Mouse (Mus musculus): ENCODE results near the gene Hist2h2aa1.
"Not testable (repeated sequence)": the region's sequence is repeated elsewhere in the genome, so short reads cannot be mapped to it uniquely, and the experiment has no call there.

The Hist2h2aa1 gene

GRCm38 (mm10) chr3:96230404-96230803, 14.9 kb upstream of the Hist2h2aa1 start:
- DNase-seq (ENCODE audit: low spot score in 2 of 2) = no peak

GRCm38 (mm10) chr3:96230910-96231757, 14.2 kb upstream of the Hist2h2aa1 start:
- DNase-seq (ENCODE audit: low spot score in 2 of 2) = no peak

GRCm38 (mm10) chr3:96231758-96232120, 13.6 kb upstream of the Hist2h2aa1 start:
- no peak for DNase-seq (ENCODE audit: low spot score in 2 of 2)

- no peak for DNase-seq (ENCODE audit: low spot score in 2 of 2)
These were observed 10.4 kb upstream of the Hist2h2aa1 start for GRCm38 (mm10) chr3:96234914-96235313.

- no peak for DNase-seq (ENCODE audit: low spot score in 2 of 2)
These were observed 9.5 kb upstream of the Hist2h2aa1 start for GRCm38 (mm10) chr3:96235836-96236235.

GRCm38 (mm10) chr3:96236834-96237334, 8.4 kb upstream of the Hist2h2aa1 start:
- DNase-seq (ENCODE audit: low spot score in 2 of 2) = no peak

- DNase-seq (ENCODE audit: low spot score in 2 of 2) = no peak
These were observed 7.9 kb upstream of the Hist2h2aa1 start for GRCm38 (mm10) chr3:96237335-96237903.

- no peak for DNase-seq (ENCODE audit: low spot score in 2 of 2)
These were observed 7.3 kb upstream of the Hist2h2aa1 start for GRCm38 (mm10) chr3:96237904-96238511.

GRCm38 (mm10) chr3:96238954-96239793, 6.1 kb upstream of the Hist2h2aa1 start, which contains the start of gene Hist2h3c2:
TSS of gene Hist2h3c2 (minus strand) at chr3:96239127.
- peak in 1 of 2 experiments; percentile 43 for DNase-seq (ENCODE audit: low spot score in 2 of 2)

GRCm38 (mm10) chr3:96239949-96240798, 5.1 kb upstream of the Hist2h2aa1 start, which contains the start of gene Hist2h2aa2:
TSS of gene Hist2h2aa2 (minus strand) at chr3:96240276.
- peak; percentile 96 to 97 for DNase-seq (ENCODE audit: low spot score in 2 of 2)

GRCm38 (mm10) chr3:96240799-96241197, 4.5 kb upstream of the Hist2h2aa1 start:
- no peak for DNase-seq (ENCODE audit: low spot score in 2 of 2)

GRCm38 (mm10) chr3:96243921-96244572, 1.2 kb upstream of the Hist2h2aa1 start:
- DNase-seq (ENCODE audit: low spot score in 2 of 2) = no peak

GRCm38 (mm10) chr3:96246018-96246417, 721 bp downstream of the Hist2h2aa1 start:
- not testable (repeated sequence) for DNase-seq (ENCODE audit: low spot score in 2 of 2)

GRCm38 (mm10) chr3:96246427-96246856, 1.1 kb downstream of the Hist2h2aa1 start, which contains the start of gene Hist2h3c1:
TSS of gene Hist2h3c1 (plus strand) at chr3:96246685.
- DNase-seq (ENCODE audit: low spot score in 2 of 2) = not testable (repeated sequence)

GRCm38 (mm10) chr3:96247356-96248140, 2.3 kb downstream of the Hist2h2aa1 start:
- DNase-seq (ENCODE audit: low spot score in 2 of 2) = no peak

GRCm38 (mm10) chr3:96248141-96249033, 3.1 kb downstream of the Hist2h2aa1 start:
- no peak for DNase-seq (ENCODE audit: low spot score in 2 of 2)

GRCm38 (mm10) chr3:96249034-96249345, 3.7 kb downstream of the Hist2h2aa1 start:
- DNase-seq (ENCODE audit: low spot score in 2 of 2) = no peak

GRCm38 (mm10) chr3:96250890-96251289, 5.6 kb downstream of the Hist2h2aa1 start:
- DNase-seq (ENCODE audit: low spot score in 2 of 2) = no peak

All from urinary bladder, postnatal 36 days (tissue).